Mouse (Mus musculus): ENCODE measurements around the gene Rmi1.
"Not testable (repeated sequence)": the region's sequence is repeated elsewhere in the genome, so short reads cannot be mapped to it uniquely, and the experiment has no call there.

Gene Rmi1

GRCm38 (mm10) chr13:58456547-58456946 lies 54.5 kb downstream of the Rmi1 start:
- ATAC-seq (ENCODE audit: insufficient number of reproducible peaks, low FRiP score, low TSS enrichment): no peak

DNA sequence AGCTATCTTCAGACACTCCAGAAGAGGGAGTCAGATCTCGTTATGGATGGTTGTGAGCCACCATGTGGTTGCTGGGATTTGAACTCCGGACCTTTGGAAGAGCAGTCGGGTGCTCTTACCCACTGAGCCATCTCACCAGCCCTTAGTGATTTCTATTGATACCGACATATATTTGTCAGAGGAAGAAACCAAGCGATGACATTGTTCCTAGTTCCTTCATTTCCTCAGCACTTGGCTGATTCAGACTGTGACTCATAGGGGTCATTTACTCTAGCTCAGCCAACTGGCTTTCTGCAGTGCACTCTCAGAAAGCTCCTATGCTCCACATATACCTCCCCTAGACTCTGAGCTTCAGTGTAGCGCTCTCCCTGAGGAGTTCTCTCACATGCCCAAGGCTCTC lies 56.8 kb downstream of the Rmi1 start:
- ATAC-seq (ENCODE audit: insufficient number of reproducible peaks, low FRiP score, low TSS enrichment): not testable (repeated sequence)
